In the genomic region with DNA sequence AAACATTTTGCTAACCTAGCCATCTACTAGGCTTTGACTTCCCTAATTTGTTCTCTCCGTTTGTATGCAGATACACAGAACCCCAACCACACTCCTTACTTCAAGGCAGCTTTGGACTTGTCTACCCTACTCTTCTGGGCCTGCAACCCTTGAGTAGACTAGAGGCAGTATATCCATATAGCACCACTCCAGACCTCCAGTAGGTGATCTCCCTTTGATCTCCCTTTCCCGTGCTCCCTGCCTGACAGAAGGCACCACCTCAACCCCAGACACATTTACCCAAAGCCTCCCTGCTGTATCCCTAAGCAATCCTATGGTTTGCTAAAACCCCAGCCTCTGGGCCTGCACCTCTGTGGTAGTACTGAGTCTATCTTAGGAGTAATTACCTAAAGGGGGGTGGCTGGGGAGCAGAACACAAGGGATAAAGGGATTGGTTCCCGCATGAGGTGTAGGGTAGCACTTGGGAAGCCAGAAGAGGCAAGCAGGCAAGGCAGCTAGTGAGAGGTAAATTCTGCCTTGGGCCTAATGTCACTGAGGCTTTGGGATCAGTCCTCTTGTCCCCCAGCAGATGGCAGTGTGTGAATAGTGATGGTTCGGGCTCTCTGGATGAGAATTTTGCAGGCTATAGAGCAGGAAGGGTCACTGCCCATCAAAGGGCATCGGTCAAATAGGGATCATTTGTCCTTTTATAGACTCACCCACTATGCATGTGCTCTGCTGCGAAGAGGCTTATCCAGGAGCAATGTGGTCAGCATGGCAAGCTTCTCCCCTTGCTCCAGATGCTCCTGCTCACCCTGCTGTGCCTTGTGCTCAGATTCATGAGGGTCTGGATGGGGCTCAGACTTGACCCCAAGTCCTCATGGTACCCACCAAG, we compare ENCODE assay signal across 8 mouse cellular contexts. TPM values are rescaled to one million over a fixed set of nuclear protein-coding genes. Genes with fewer than 3 reads are reported as not detected.
A peak's percentile ranks its signal among the peaks of the same experiment; 100 is the strongest.
DNase-seq lines count a peak whose midpoint lies in the region; ATAC-seq and TF ChIP-seq lines count a peak whose summit lies in the region.

No protein-coding gene starts in this region.

- no peaks in the 10 kb centered on the region for H3K9me3 ChIP-seq in heart, embryonic 12.5 days (replicated peaks)

- no peak overlapping the region for H3K9ac ChIP-seq in heart, embryonic 12.5 days

- peak; percentile 62; the same call in 1 of the 2 replicates for ATAC-seq in heart, embryonic 12.5 days (ENCODE audit: insufficient number of reproducible peaks, low FRiP score)

- no peaks in the 10 kb centered on the region for H3K4me1 ChIP-seq in kidney, adult 2 months (ENCODE audit: control insufficient read depth, insufficient read depth, low read length)
- H3K4me1 ChIP-seq in heart, embryonic 12.5 days (replicated peaks) = no peaks in the 10 kb centered on the region

- no peaks in the 10 kb centered on the region for H3K27me3 ChIP-seq in kidney, adult 2 months (replicated peaks; ENCODE audit: control insufficient read depth, insufficient read depth, low read length)
- no peaks in the 10 kb centered on the region for H3K27me3 ChIP-seq in heart, embryonic 12.5 days (replicated peaks)

- no peak overlapping the region for H3K4me2 ChIP-seq in heart, embryonic 12.5 days

- WGBS in kidney, adult 2 months = 28% methylated on average over 6 of the region's 6 CpGs
- 31% methylated on average over 6 of the region's 6 CpGs for WGBS in heart, embryonic 12.5 days

- H3K4me3 ChIP-seq in kidney, adult 2 months (ENCODE audit: insufficient read depth, low read depth, low read length) = no peak overlapping the region
- H3K4me3 ChIP-seq in heart, embryonic 12.5 days = no peak overlapping the region

- no peak overlapping the region for H3K27ac ChIP-seq in kidney, adult 2 months (ENCODE audit: insufficient read depth, low read depth, low read length)
- H3K27ac ChIP-seq in heart, embryonic 12.5 days (ENCODE audit: poor library complexity, severe bottlenecking) = no peak overlapping the region

- peak; percentile 59 for TF ChIP-seq CTCF in kidney, adult 2 months (conservative IDR thresholded peaks at IDR 0.05; ENCODE audit: insufficient read depth, insufficient read length, low read depth, low read length)

- no peak for TF ChIP-seq POLR2A in kidney, adult 2 months (IDR thresholded peaks at IDR 0.05; ENCODE audit: low read depth, low read length)

- intact Hi-C loops in left cerebral cortex, postnatal 14 days (cut with DNase I) = loop anchor here (2.0 to 5.0 kb wide), 2 partner anchors 74 to 326 kb away; no protein-coding TSS in a partner anchor

- DNase-seq in kidney, adult 2 months = peak; percentile 19
- DNase-seq in kidney, adult 11 months = no peak
- peak; percentile 41 for DNase-seq in NIH3T3 (ENCODE audit: low read depth)
- DNase-seq in cerebellum, postnatal 25 days = peak; percentile 64 to 78
- peak; percentile 39 to 57 for DNase-seq in left cerebral cortex, postnatal 14 days (ENCODE audit: low spot score in 2 of 2)
- peak; percentile 44 for DNase-seq in neural tube, embryonic 10.5 days (ENCODE audit: extremely low spot score, low spot score)
- no peak for DNase-seq in T-cell, adult 2 months (ENCODE audit: low spot score)

- no peaks in the 10 kb centered on the region for H3K36me3 ChIP-seq in kidney, adult 2 months (ENCODE audit: control insufficient read depth, insufficient read depth, low read length)
- no peaks in the 10 kb centered on the region for H3K36me3 ChIP-seq in heart, embryonic 12.5 days

RNA-seq across cellular contexts. Expression of gene Ric3, which starts 15.3 kb away (rescaled TPM):
- 0.63 and 0.79 TPM in 2 replicates for polyA plus RNA-seq in kidney, adult 2 months (2012; rRNA removed)
- 0.94 and 1.5 TPM in 2 replicates for polyA plus RNA-seq in heart, embryonic 12.5 days (2016; fragmentation: Nextera tagmentation; extraction: Ambion mirVana)
- 10 to 100 TPM; 49.3 to 53.5 TPM for total RNA-seq in left cerebral cortex, postnatal 14 days (2021)

Comparison
In these comparisons a context has a peak if more than half of its experiments do, and no peak if none do; other contexts are left out.
1. DNase-seq: peak in kidney, adult 2 months (single experiment), NIH3T3 (single experiment), cerebellum, postnatal 25 days (2 of 2), left cerebral cortex, postnatal 14 days (2 of 2) and neural tube, embryonic 10.5 days (single experiment); none in kidney, adult 11 months (single experiment) and T-cell, adult 2 months (single experiment).